Comparison of ENCODE assay signal across 12 mouse cellular contexts in the genomic region with DNA sequence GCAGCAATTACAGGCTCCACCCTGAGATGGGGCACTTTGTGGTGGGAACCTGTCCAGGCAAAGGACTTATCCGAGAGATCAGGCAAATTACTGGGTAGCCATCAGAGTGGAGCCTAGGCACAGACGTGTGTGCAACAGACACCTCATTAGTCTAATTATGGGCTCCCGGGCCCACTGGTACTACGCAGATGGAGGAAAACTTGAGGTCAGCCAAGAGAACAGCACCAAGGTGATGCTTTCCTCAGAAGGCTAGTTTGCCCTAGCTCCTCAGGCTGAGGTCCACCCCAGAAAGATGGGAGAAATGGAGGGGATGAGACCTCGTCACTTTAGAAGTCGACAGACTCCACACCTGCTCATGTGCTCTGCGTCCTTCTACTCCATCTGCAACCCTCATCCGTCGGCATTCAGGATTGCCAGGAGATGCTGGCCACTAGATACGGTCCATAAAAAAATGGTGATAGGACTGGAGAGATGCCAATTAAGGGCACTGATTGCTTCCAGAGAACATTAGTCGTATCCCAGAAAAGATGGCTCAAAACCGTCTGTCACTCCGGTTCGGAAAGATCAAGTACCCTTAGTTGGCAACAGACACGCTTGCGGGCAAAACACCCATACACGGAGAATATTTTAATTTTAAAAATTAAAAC. TPM values are rescaled to one million over a fixed set of nuclear protein-coding genes. Genes with fewer than 3 reads are reported as not detected.
DNase-seq lines count a peak whose midpoint lies in the region; ATAC-seq and TF ChIP-seq lines count a peak whose summit lies in the region.
"Had no signal": no experiment of that assay in that cellular context is flagged by ENCODE, and none has a peak within 500 bp of the region (broad histone marks: within the 10 kb centered on the region; RNA-seq: fewer than 3 reads in every experiment).

No protein-coding gene starts in this region.

- TF ChIP-seq CTCF in gastrocnemius, adult 2 months (IDR thresholded peaks at IDR 0.05), result no peak
- TF ChIP-seq CTCF in midbrain, postnatal 0 days (IDR thresholded peaks at IDR 0.05), result no peak

- 0 out of 2 replicates have a peak, but pooled peaks have one; percentile 1 for ATAC-seq in kidney, embryonic 15.5 days (replicated peaks; ENCODE audit: low FRiP score)
- 0 out of 2 replicates have a peak, but pooled peaks have one; percentile 32 for ATAC-seq in midbrain, embryonic 15.5 days (replicated peaks)
- ATAC-seq in midbrain, postnatal 0 days (ENCODE audit: low FRiP score), result no peak
- ATAC-seq in midbrain, embryonic 16.5 days, result peak; percentile 10; the same call in 1 of the 2 replicates

- peaks cover 7% of the 10 kb centered on the region for H3K4me1 ChIP-seq in kidney, embryonic 15.5 days
- peaks cover 6% of the 10 kb centered on the region; the same call in 1 of the 2 replicates for H3K4me1 ChIP-seq in midbrain, embryonic 15.5 days
- no peaks in the 10 kb centered on the region for H3K4me1 ChIP-seq in midbrain, postnatal 0 days (ENCODE audit: insufficient read depth, low read length)
- no peaks in the 10 kb centered on the region for H3K4me1 ChIP-seq in midbrain, embryonic 16.5 days (ENCODE audit: control insufficient read depth, insufficient read depth, low read length)

- peak overlapping the region; percentile 94 for H3K27ac ChIP-seq in gastrocnemius, adult 2 months
- no peak overlapping the region for H3K27ac ChIP-seq in kidney, embryonic 15.5 days
- H3K27ac ChIP-seq in midbrain, embryonic 15.5 days, result no peak overlapping the region
- no peak overlapping the region for H3K27ac ChIP-seq in midbrain, postnatal 0 days (ENCODE audit: low read depth, low read length)
- no peak overlapping the region for H3K27ac ChIP-seq in midbrain, embryonic 16.5 days (ENCODE audit: low read length)

- H3K27me3 ChIP-seq in kidney, embryonic 15.5 days, result no peaks in the 10 kb centered on the region
- no peaks in the 10 kb centered on the region for H3K27me3 ChIP-seq in midbrain, embryonic 15.5 days (replicated peaks)
- no peaks in the 10 kb centered on the region for H3K27me3 ChIP-seq in midbrain, postnatal 0 days (ENCODE audit: insufficient read depth, low read length)
- H3K27me3 ChIP-seq in midbrain, embryonic 16.5 days (ENCODE audit: control insufficient read depth, insufficient read depth, low read depth, low read length), result no peaks in the 10 kb centered on the region

- 85% methylated on average over 17 of the region's 17 CpGs for WGBS in kidney, embryonic 15.5 days
- 87% methylated on average over 17 of the region's 17 CpGs for WGBS in midbrain, embryonic 15.5 days
- WGBS in midbrain, postnatal 0 days, result 87% methylated on average over 17 of the region's 17 CpGs
- WGBS in midbrain, embryonic 16.5 days, result 87% methylated on average over 17 of the region's 17 CpGs

- no peaks in the 10 kb centered on the region for H3K36me3 ChIP-seq in kidney, embryonic 15.5 days
- no peaks in the 10 kb centered on the region for H3K36me3 ChIP-seq in midbrain, embryonic 15.5 days (replicated peaks)
- no peaks in the 10 kb centered on the region for H3K36me3 ChIP-seq in midbrain, postnatal 0 days (ENCODE audit: insufficient read depth, low read length)
- no peaks in the 10 kb centered on the region for H3K36me3 ChIP-seq in midbrain, embryonic 16.5 days (ENCODE audit: control insufficient read depth, insufficient read depth, low read length)

- intact Hi-C loops in gastrocnemius, adult 2 months (cut with DNase I), result loop anchor here (1.0 to 10.0 kb wide), 4 partner anchors 39 to 297 kb away; partner anchors contain the start of gene Trpm1

- H3K4me3 ChIP-seq in gastrocnemius, adult 2 months, result peak overlapping the region; percentile 75
- H3K4me3 ChIP-seq in kidney, embryonic 15.5 days (replicated peaks), result no peak overlapping the region
- H3K4me3 ChIP-seq in midbrain, embryonic 15.5 days, result no peak overlapping the region
- H3K4me3 ChIP-seq in midbrain, postnatal 0 days (ENCODE audit: low read depth, low read length), result no peak overlapping the region
- H3K4me3 ChIP-seq in midbrain, embryonic 16.5 days (ENCODE audit: low read depth, low read length), result no peak overlapping the region

- 0 out of 2 replicates have a peak overlapping the region, but pooled peaks have one; percentile 80 for H3K4me2 ChIP-seq in kidney, embryonic 15.5 days
- H3K4me2 ChIP-seq in midbrain, embryonic 15.5 days, result peak overlapping the region; percentile 50; the same call in 1 of the 2 replicates
- no peak overlapping the region for H3K4me2 ChIP-seq in midbrain, postnatal 0 days (ENCODE audit: low read depth, low read length, poor library complexity, severe bottlenecking)
- H3K4me2 ChIP-seq in midbrain, embryonic 16.5 days (ENCODE audit: low read length), result no peak overlapping the region

- DNase-seq in gastrocnemius, adult 2 months, result no peak
- no peak for DNase-seq in gastrocnemius, postnatal 4 days (ENCODE audit: low spot score in 2 of 2)
- no peak for DNase-seq in kidney, postnatal 25 days
- DNase-seq in midbrain, postnatal 0 days (ENCODE audit: low spot score), result no peak
- DNase-seq in left cerebral cortex, adult 11 months (ENCODE audit: low spot score), result no peak

- H3K9me3 ChIP-seq in kidney, embryonic 15.5 days (replicated peaks), result no peaks in the 10 kb centered on the region
- H3K9me3 ChIP-seq in midbrain, embryonic 15.5 days, result no peaks in the 10 kb centered on the region
- no peaks in the 10 kb centered on the region for H3K9me3 ChIP-seq in midbrain, postnatal 0 days (ENCODE audit: low read length)
- H3K9me3 ChIP-seq in midbrain, embryonic 16.5 days (replicated peaks; ENCODE audit: control insufficient read depth, low read length, poor library complexity, severe bottlenecking), result no peaks in the 10 kb centered on the region

- H3K9ac ChIP-seq in kidney, embryonic 15.5 days, result no peak overlapping the region
- H3K9ac ChIP-seq in midbrain, embryonic 15.5 days, result no peak overlapping the region
- H3K9ac ChIP-seq in midbrain, postnatal 0 days (replicated peaks; ENCODE audit: low read length, poor library complexity, severe bottlenecking), result no peak overlapping the region
- H3K9ac ChIP-seq in midbrain, embryonic 16.5 days (ENCODE audit: low read depth, low read length), result no peak overlapping the region

RNA-seq across cellular contexts. Expression of gene E030018B13Rik, which starts 58.8 kb away (rescaled TPM):
- total RNA-seq in gastrocnemius, adult 2 months (2021), result under 1 TPM in 1 of 2 experiments, not detected in 1; 0.22 TPM
- total RNA-seq in gastrocnemius, postnatal 4 days (2021), result not detected
- polyA plus RNA-seq in kidney, embryonic 15.5 days (2015; fragmentation: Nextera tagmentation; extraction: Ambion mirVana), result 0.22 TPM in 1 of 2 replicates, not detected in the other
- polyA plus RNA-seq in midbrain, embryonic 15.5 days (2015; fragmentation: Nextera tagmentation; extraction: Ambion mirVana), result 0.17 and 0.23 TPM in 2 replicates
- not detected in 2 replicates for total RNA-seq in midbrain, postnatal 0 days (2014; rRNA removed)
- not detected in 2 replicates for polyA plus RNA-seq in midbrain, postnatal 0 days (2015; fragmentation: Nextera tagmentation; extraction: Ambion mirVana)
- 0.21 TPM in 1 of 2 replicates, not detected in the other for polyA plus RNA-seq in midbrain, embryonic 16.5 days (2015; fragmentation: Nextera tagmentation; extraction: Ambion mirVana)
- total RNA-seq: adrenal gland, postnatal 14 days; gastrocnemius, adult 8-10 months; left cerebral cortex, adult 18-20 months had no signal
- polyA plus RNA-seq: stomach, embryonic 16.5 days had no signal

Comparison
In these comparisons a context has a peak if more than half of its experiments do, and no peak if none do; other contexts are left out.
1. H3K4me2 ChIP-seq: peak in kidney, embryonic 15.5 days (single experiment) and midbrain, embryonic 15.5 days (single experiment); none in midbrain, postnatal 0 days (single experiment) and midbrain, embryonic 16.5 days (single experiment).